Mouse (Mus musculus) liver, postnatal 0 days (tissue): ENCODE measurements around the gene Ovca2. TPM values are rescaled to one million over a fixed set of nuclear protein-coding genes. Genes with fewer than 3 reads are reported as not detected.
A peak's percentile ranks its signal among the peaks of the same experiment; 100 is the strongest.

Experiments
- ATAC-seq: fragments of 200-750 bp; cut with Nextera tagmentation; 2 replicates; pipeline ENCODE4 v1.8.0; 2017; ENCODE audit warnings: mild to moderate bottlenecking, moderate library complexity
- DNase-seq: peaks from one replicate; pipeline ENCODE4 v3.0.0-alpha.2; 2016
- H3K27ac ChIP-seq: fragments of 300-500 bp; sonication (generic); 2 replicates; pipeline ENCODE4 v1.5.1; 2014; ENCODE audit warnings: antibody characterized with exemption, moderate library complexity, mild to moderate bottlenecking, low read depth
- H3K27me3 ChIP-seq: fragments of 300-500 bp; sonication (generic); 2 replicates; pipeline ENCODE4 v1.6.1; 2014; ENCODE audit warnings: low read length, control low read depth, mixed read lengths; ENCODE audit not compliant: insufficient read depth
- H3K36me3 ChIP-seq: fragments of 300-500 bp; sonication (generic); replicated peaks from 2 replicates; pipeline ENCODE4 v1.6.1; 2014; ENCODE audit warnings: mild to moderate bottlenecking, control low read depth, low read length, moderate library complexity, mixed read lengths; ENCODE audit not compliant: insufficient read depth
- H3K4me1 ChIP-seq: fragments of 300-500 bp; sonication (generic); 2 replicates; pipeline ENCODE4 v1.6.1; 2014; ENCODE audit warnings: antibody characterized with exemption, mild to moderate bottlenecking, control low read depth; ENCODE audit not compliant: insufficient read depth
- H3K4me2 ChIP-seq: fragments of 300-500 bp; sonication (generic); 2 replicates; pipeline ENCODE4 v1.6.1; 2014; ENCODE audit warnings: low read depth, mild to moderate bottlenecking, low read length, moderate library complexity, mixed read lengths
- H3K4me3 ChIP-seq: fragments of 300-500 bp; sonication (generic); 2 replicates; pipeline ENCODE4 v1.5.1; 2014; ENCODE audit warnings: low read depth, low read length
- H3K9ac ChIP-seq: fragments of 300-500 bp; sonication (generic); replicated peaks from 2 replicates; pipeline ENCODE4 v1.6.1; 2014; ENCODE audit warnings: mild to moderate bottlenecking, moderate library complexity
- H3K9me3 ChIP-seq: fragments of 300-500 bp; sonication (generic); 2 replicates; pipeline ENCODE4 v1.6.1; 2016; ENCODE audit warnings: mild to moderate bottlenecking, control low read depth, low read length, mixed read lengths
- CTCF ChIP-seq: sonication (generic); IDR thresholded peaks from 2 replicates; pipeline ENCODE4 v1.5.1; 2016; ENCODE audit warnings: antibody characterized with exemption, low read depth
- EP300 ChIP-seq: IDR thresholded peaks from 2 replicates; pipeline ENCODE4 v1.6.1; 2016; ENCODE audit warnings: antibody characterized with exemption, low read depth, mild to moderate bottlenecking
- WGBS: fragments of 180-500 bp; shearing (Covaris S2); extraction: QIAGEN DNeasy Blood & Tissue Kit; methylation state at CpG from one replicate; pipeline ENCODE4 v1.1.7; 2014; ENCODE audit not compliant: insufficient replicate concordance; 5-methylcytosine and 5-hydroxymethylcytosine counted together
- polyA plus RNA-seq: library from polyadenylated mRNA; unstranded; fragments of >200 nt; fragmentation: Nextera tagmentation; extraction: Ambion mirVana; gene quantifications from 2 replicates; pipeline ENCODE4 v1.2.1, GENCODE M21; 2015

Gene Ovca2
- polyA plus RNA-seq, 1 experiment from 2014 or later, result 13.6 TPM

- H3K9me3 ChIP-seq, result no peaks in the 10 kb centered on the region
- WGBS, result under 1% methylated on average over 75 of the region's 75 CpGs
- H3K27ac ChIP-seq, result no peak overlapping the region
- DNase-seq (peak; percentile 36), ATAC-seq (no peak)
- H3K4me1 ChIP-seq, result peaks cover 47% of the 10 kb centered on the region
- no peak overlapping the region for H3K9ac ChIP-seq
- no peaks in the 10 kb centered on the region for H3K36me3 ChIP-seq
- no peak for TF ChIP-seq EP300
- no peak for TF ChIP-seq CTCF
- peak overlapping the region; percentile 62 for H3K4me3 ChIP-seq
- H3K4me2 ChIP-seq, result peak overlapping the region; percentile 75
- peaks cover 70% of the 10 kb centered on the region for H3K27me3 ChIP-seq
These were observed 6.2 kb downstream of the Ovca2 start for GRCm38 (mm10) chr11:75172151-75173094.

- Histone ChIP-seq H3K9ac (no peak overlapping the region), H3K27me3 (peaks cover 81% of the 10 kb centered on the region), H3K36me3 (no peaks in the 10 kb centered on the region), H3K9me3 (no peaks in the 10 kb centered on the region), H3K4me3 (no peak overlapping the region), H3K27ac (no peak overlapping the region), H3K4me2 (no peak overlapping the region), H3K4me1 (peaks cover 54% of the 10 kb centered on the region)
- ATAC-seq (no peak), DNase-seq (peak; percentile 14)
- 12% methylated on average over 17 of the region's 17 CpGs for WGBS
- no peak for TF ChIP-seq CTCF
- TF ChIP-seq EP300, result no peak
These were observed 7.3 kb downstream of the Ovca2 start for GRCm38 (mm10) chr11:75171186-75171865.

- H3K9me3 ChIP-seq, result no peaks in the 10 kb centered on the region
- H3K4me3 ChIP-seq, result peak overlapping the region; percentile 62
- H3K4me1 ChIP-seq, result peaks cover 62% of the 10 kb centered on the region
- H3K36me3 ChIP-seq, result no peaks in the 10 kb centered on the region
- 1% methylated on average over 36 of the region's 38 CpGs for WGBS
- H3K27me3 ChIP-seq, result peaks cover 92% of the 10 kb centered on the region
- ATAC-seq (peak; percentile 40), DNase-seq (peak; percentile 92)
- H3K27ac ChIP-seq, result no peak overlapping the region
- H3K9ac ChIP-seq, result no peak overlapping the region
- no peak for TF ChIP-seq EP300
- peak; percentile 84 for TF ChIP-seq CTCF
- H3K4me2 ChIP-seq, result peak overlapping the region; percentile 91
These were observed 8.4 kb downstream of the Ovca2 start for GRCm38 (mm10) chr11:75170136-75170751.

- H3K9ac ChIP-seq, result peak within 1 kb of the TSS; percentile 65
- no peak for TF ChIP-seq CTCF
- TF ChIP-seq EP300, result no peak
- H3K9me3 ChIP-seq, result no peaks in the 10 kb centered on the region
- H3K36me3 ChIP-seq, result no peaks in the 10 kb centered on the region
- peak within 1 kb of the TSS; percentile 57 for H3K27ac ChIP-seq
- 7% methylated on average over 23 of the region's 23 CpGs for WGBS
- H3K27me3 ChIP-seq, result peaks cover 99% of the 10 kb centered on the region
- peak within 1 kb of the TSS; percentile 62 for H3K4me3 ChIP-seq
- peaks cover 66% of the 10 kb centered on the region for H3K4me1 ChIP-seq
- peak within 1 kb of the TSS; percentile 91 for H3K4me2 ChIP-seq
- DNase-seq, result peak; percentile 19
- ATAC-seq, result no peak
These were observed 9.1 kb downstream of the Ovca2 start, which contains the start of gene Hic1 for GRCm38 (mm10) chr11:75169405-75170080. TSS of gene Hic1 (minus strand) at chr11:75169519.

GRCm38 (mm10) chr11:75168590-75169361 is 9.9 kb downstream of the Ovca2 start:
- Histone ChIP-seq H3K9me3 (no peaks in the 10 kb centered on the region), H3K4me3 (peak overlapping the region; percentile 62), H3K4me1 (peaks cover 66% of the 10 kb centered on the region), H3K27me3 (peaks cover 96% of the 10 kb centered on the region), H3K27ac (peak overlapping the region; percentile 57), H3K36me3 (no peaks in the 10 kb centered on the region; the same call in 1 of the 2 replicates), H3K4me2 (peak overlapping the region; percentile 91), H3K9ac (peak overlapping the region; percentile 65)
- peak; percentile 97 for TF ChIP-seq CTCF
- no peak for TF ChIP-seq EP300
- under 1% methylated on average over 70 of the region's 83 CpGs for WGBS
- DNase-seq, result peak; percentile 88
- ATAC-seq, result peak; percentile 35; the same call in 1 of the 2 replicates
